Mouse (Mus musculus) heart, embryonic 16.5 days (tissue): ENCODE measurements around the gene Nrp2. TPM values are rescaled to one million over a fixed set of nuclear protein-coding genes. Genes with fewer than 3 reads are reported as not detected.
A peak's percentile ranks its signal among the peaks of the same experiment; 100 is the strongest.

Experiments
- ATAC-seq: fragments of 200-750 bp; cut with Nextera tagmentation; replicated peaks from 2 replicates; pipeline ENCODE4 v1.8.0; 2017; ENCODE audit warnings: moderate number of reproducible peaks; ENCODE audit not compliant: insufficient read depth, low FRiP score; ENCODE audit errors: extremely low read depth
- H3K27ac ChIP-seq: fragments of 300-500 bp; sonication (generic); 2 replicates; pipeline ENCODE4 v1.5.1; 2014; ENCODE audit warnings: mild to moderate bottlenecking, low read length, control low read depth, moderate library complexity
- H3K27me3 ChIP-seq: fragments of 300-500 bp; sonication (generic); 2 replicates; pipeline ENCODE4 v1.6.1; 2014; ENCODE audit warnings: low read length, mixed read lengths; ENCODE audit not compliant: control insufficient read depth, insufficient read depth
- H3K36me3 ChIP-seq: fragments of 300-500 bp; sonication (generic); 2 replicates; pipeline ENCODE4 v1.6.1; 2014; ENCODE audit not compliant: control insufficient read depth, insufficient read depth
- H3K4me1 ChIP-seq: fragments of 300-500 bp; sonication (generic); 2 replicates; pipeline ENCODE4 v1.6.1; 2014; ENCODE audit warnings: low read length, mixed read lengths; ENCODE audit not compliant: control insufficient read depth, insufficient read depth
- H3K4me2 ChIP-seq: fragments of 300-500 bp; sonication (generic); 2 replicates; pipeline ENCODE4 v1.6.1; 2014; ENCODE audit warnings: low read depth, mild to moderate bottlenecking, control low read depth, low read length
- H3K4me3 ChIP-seq: fragments of 300-500 bp; sonication (generic); 2 replicates; pipeline ENCODE4 v1.5.1; 2014; ENCODE audit warnings: mild to moderate bottlenecking, control low read depth, low read length
- H3K9ac ChIP-seq: fragments of 300-500 bp; sonication (generic); 2 replicates; pipeline ENCODE4 v1.6.1; 2014; ENCODE audit warnings: low read length, control low read depth
- H3K9me3 ChIP-seq: fragments of 300-500 bp; sonication (generic); replicated peaks from 2 replicates; pipeline ENCODE4 v1.6.1; 2016; ENCODE audit warnings: low read length; ENCODE audit not compliant: control insufficient read depth
- WGBS: fragments of 180-500 bp; shearing (Covaris S2); extraction: QIAGEN DNeasy Blood & Tissue Kit; methylation state at CpG from one replicate; pipeline ENCODE4 v1.1.7; 2014; 5-methylcytosine and 5-hydroxymethylcytosine counted together
- polyA plus RNA-seq: library from polyadenylated mRNA; unstranded; fragments of >200 nt; fragmentation: Nextera tagmentation; extraction: Ambion mirVana; gene quantifications from 2 replicates; pipeline ENCODE4 v1.2.1, GENCODE M21; 2015

The Nrp2 gene
- 6.9 and 8.5 TPM in 2 replicates for polyA plus RNA-seq

DNA sequence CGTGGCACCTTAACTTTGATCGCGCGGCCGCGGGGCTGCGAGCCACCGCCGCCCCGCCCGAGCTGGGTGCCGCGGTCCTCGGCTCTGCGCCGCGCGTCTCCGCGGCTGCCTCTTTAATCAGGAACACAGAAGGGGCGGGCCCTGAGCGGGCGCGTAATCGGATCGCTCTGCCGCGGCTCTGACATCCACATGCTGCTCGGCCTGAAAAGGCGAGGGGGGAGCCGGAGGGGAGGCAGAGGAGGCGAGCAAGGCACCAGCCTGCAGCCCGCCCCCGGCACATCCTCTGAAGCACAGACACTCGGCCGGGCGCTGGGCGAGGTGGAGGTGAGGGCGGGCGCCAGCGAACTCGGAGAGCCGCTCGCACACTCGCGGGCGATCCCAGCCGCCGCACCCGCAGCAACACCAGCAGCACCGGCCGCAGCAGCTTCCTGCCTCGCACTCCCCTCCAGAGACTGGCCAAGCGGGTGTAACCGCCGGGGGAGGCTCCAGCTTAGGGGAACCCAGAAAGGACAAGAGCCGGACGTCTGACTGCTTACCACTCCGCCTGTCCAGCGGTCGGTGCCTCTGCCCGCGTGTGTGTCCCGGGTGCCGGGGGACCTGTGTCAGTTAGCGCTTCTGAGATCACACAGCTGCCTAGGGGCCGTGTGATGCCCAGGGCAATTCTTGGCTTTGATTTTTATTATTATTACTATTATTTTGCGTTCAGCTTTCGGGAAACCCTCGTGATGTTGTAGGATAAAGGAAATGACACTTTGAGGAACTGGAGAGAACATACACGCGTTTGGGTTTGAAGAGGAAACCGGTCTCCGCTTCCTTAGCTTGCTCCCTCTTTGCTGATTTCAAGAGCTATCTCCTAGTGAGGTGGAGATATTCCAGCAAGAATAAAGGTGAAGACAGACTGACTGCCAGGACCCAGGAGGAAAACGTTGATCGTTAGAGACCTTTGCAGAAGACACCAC is at the start of gene Nrp2:
Gene Nrp2 (plus strand): TSS at position 128 of the 959 bp plus-strand sequence.
- peak within 1 kb of the TSS; percentile 66 for H3K4me3 ChIP-seq
- peaks cover 25% of the 10 kb centered on the region for H3K27me3 ChIP-seq
- H3K9me3 ChIP-seq: no peaks in the 10 kb centered on the region
- peak within 1 kb of the TSS; percentile 100 for H3K4me2 ChIP-seq
- H3K9ac ChIP-seq: peak within 1 kb of the TSS; percentile 67
- H3K4me1 ChIP-seq: peaks cover 11% of the 10 kb centered on the region; the same call in 1 of the 2 replicates
- under 1% methylated on average over 76 of the region's 76 CpGs for WGBS
- H3K36me3 ChIP-seq: no peaks in the 10 kb centered on the region
- H3K27ac ChIP-seq: peak within 1 kb of the TSS; percentile 71
- peak; percentile 80 for ATAC-seq

DNA sequence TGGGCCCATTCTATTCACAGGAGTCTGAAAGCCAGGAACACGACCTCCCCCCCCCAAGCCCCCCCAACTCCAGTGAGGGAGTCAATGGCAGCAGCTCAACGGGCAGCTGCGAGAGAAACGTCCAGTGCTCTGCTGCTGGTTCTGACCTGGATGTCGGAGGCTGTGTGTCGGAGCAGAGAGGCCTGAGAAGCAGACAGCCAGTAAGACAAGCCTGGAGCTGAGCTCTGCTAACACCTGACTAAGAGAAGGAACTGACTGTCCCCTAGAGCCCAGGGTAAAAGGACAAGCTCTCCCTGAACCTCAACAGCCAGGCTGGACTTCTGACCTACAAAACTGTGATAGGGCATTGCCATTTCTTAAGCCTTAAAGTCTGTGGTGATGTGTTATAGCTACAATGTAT is 48.6 kb upstream of the Nrp2 start:
- no peak overlapping the region for H3K4me2 ChIP-seq
- H3K9ac ChIP-seq: no peak overlapping the region
- H3K4me1 ChIP-seq: no peaks in the 10 kb centered on the region
- no peaks in the 10 kb centered on the region for H3K36me3 ChIP-seq
- no peak overlapping the region for H3K4me3 ChIP-seq
- ATAC-seq: no peak
- no peaks in the 10 kb centered on the region for H3K9me3 ChIP-seq
- no peak overlapping the region for H3K27ac ChIP-seq
- WGBS: 70% methylated on average over 6 of the region's 6 CpGs
- no peaks in the 10 kb centered on the region for H3K27me3 ChIP-seq

DNA sequence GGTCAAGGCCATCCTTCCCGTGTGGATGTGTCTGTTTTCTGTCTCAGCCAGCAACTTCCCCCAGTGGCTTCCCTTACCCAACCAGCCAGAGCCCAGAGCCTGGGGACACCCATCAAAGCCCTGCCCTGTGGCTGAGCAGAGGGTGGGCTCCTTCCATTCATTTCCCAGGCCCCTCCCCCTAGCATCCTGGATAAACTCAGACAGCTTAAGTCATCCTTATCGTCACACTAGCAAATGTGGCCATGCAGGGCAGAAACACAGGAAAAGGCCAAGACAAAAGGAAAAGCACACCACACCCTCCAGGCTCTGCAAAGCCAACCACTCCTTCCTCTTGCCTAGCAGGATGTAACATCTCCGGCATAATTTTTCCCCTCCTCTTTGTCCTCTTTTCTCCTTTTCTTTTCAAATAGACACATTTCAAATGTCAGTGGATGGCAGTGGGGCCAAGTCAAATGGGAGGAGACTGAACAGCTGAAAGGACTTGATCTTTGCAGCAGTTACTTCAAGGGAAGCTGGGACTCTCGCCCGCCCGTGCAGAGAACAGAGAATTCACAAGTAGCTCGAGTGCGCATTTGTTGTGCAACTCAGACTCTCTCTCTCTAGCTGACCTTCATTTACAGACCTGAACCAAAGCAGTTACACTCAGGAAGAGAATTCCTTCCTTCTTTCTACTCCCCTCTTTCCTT is 38.0 kb upstream of the Nrp2 start:
- H3K4me1 ChIP-seq: no peaks in the 10 kb centered on the region
- H3K4me2 ChIP-seq: 0 out of 2 replicates have a peak overlapping the region, but pooled peaks have one; percentile 13
- H3K9me3 ChIP-seq: peaks cover 6% of the 10 kb centered on the region; the same call in 1 of the 2 replicates
- WGBS: 34% methylated on average over 8 of the region's 8 CpGs
- peak overlapping the region; percentile 58 for H3K27ac ChIP-seq
- no peak overlapping the region for H3K9ac ChIP-seq
- H3K4me3 ChIP-seq: no peak overlapping the region
- no peaks in the 10 kb centered on the region for H3K27me3 ChIP-seq
- no peaks in the 10 kb centered on the region for H3K36me3 ChIP-seq
- peak; percentile 90 for ATAC-seq

DNA sequence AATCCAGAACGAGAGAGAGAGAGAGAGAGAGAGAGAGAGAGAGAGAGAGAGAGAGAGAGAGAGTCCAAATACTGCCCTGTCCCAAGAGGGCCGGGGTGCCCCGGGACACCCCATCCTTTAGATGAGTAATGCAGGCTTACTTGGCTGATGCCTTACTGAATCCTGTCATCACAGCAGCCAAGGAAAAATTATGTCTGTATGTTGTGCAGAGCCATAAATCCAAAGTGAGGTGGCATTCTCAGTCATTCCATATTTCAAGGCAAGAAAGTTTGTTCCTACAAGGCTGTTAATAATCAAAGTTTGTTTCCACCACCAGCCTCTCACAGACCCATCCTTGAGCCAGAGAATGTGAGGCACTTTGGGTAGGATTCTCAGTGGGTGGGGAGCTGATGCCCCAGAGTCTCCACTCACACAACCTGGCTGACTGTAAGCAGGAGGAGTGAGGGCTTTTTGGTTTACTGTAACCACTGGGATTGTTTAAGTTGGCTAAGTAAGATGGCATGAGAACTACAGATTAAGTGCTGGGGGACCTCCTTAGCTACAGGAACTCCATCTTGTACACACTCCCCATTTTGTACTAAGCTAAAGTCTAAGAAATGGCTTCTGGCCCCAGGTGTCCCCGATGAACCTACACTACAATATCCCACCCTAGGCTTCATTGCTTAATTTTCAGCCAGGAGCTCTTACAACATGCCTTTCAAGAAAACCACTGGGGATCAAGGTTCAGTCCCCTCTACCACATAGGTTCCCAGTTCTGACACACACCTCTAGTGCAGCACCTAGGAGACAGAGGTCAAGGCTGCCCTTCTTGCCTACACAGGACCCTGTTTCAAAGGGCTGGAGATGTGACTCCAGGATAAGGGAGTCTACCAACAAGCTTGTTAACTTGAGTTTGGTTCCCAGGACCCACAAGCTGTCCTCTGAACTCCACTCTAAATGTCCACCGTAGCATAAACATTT is 37.0 kb upstream of the Nrp2 start:
- Histone ChIP-seq H3K4me3 (no peak overlapping the region), H3K4me1 (no peaks in the 10 kb centered on the region), H3K4me2 (0 out of 2 replicates have a peak overlapping the region, but pooled peaks have one; percentile 13), H3K36me3 (no peaks in the 10 kb centered on the region), H3K9ac (no peak overlapping the region), H3K9me3 (peaks cover 6% of the 10 kb centered on the region; the same call in 1 of the 2 replicates), H3K27ac (peak overlapping the region; percentile 38), H3K27me3 (no peaks in the 10 kb centered on the region)
- ATAC-seq: no peak
- 70% methylated on average over 5 of the region's 5 CpGs for WGBS

DNA sequence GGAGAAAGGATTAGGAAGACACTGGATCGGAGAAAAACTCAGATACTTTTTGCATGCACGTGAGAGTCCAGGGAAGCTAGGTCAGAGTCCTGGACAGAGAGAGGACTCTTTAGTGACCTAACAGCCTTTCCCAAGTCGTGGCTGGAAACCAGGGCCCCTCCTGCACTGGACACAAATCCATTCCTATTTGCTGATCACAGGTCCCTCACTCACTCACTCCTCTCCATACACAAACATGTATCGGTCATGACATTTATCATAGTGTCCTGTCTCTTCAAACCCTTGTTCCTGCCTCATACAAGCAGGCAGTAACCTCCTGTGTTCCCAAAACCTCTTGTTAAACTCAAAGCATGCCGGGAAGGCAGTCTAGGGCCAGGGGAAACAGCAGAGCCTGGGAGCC is 36.3 kb upstream of the Nrp2 start:
- H3K27me3 ChIP-seq: no peaks in the 10 kb centered on the region
- no peak overlapping the region for H3K4me2 ChIP-seq
- no peak overlapping the region for H3K27ac ChIP-seq
- ATAC-seq: no peak
- WGBS: 76% methylated on average over 5 of the region's 5 CpGs
- H3K4me3 ChIP-seq: no peak overlapping the region
- H3K9ac ChIP-seq: no peak overlapping the region
- H3K4me1 ChIP-seq: no peaks in the 10 kb centered on the region
- H3K36me3 ChIP-seq: no peaks in the 10 kb centered on the region
- H3K9me3 ChIP-seq: peaks cover 6% of the 10 kb centered on the region; the same call in 1 of the 2 replicates

DNA sequence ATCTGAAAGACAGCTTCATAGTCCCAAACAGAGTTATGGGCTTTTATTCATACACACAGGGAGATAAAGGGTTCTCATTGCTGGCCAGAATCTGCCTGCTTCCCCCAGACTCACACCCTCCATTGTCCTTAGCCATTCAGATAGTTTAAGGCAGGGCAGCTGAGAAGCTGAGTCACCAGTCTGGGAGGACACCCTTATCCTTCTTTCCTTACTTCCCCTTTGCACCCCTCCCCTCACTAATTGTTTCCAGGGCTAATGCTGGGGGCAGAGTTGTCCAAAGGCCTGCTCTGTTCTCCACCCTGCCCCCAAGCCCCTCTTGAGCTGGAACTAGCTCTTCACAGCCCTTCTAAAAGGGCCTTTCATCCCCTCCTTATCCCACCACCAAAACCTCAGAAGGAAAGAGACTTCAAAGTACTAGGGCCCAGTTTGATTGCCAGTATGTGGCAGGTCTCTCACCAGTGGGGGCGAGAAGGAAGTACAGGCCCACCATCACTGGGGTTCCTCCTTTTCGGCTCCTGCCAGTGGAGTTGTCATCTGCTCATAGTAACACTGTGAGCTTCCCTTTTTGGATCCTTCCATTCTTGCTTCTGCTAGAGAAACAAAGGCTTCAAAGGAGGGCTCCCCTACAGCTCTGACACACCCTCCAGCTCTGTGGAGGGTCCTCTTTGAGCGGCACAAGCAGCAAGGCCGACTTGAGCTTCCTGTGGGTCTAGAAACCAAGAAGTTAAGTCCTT is 24.3 kb upstream of the Nrp2 start:
- peaks cover 7% of the 10 kb centered on the region for H3K4me1 ChIP-seq
- no peak overlapping the region for H3K9ac ChIP-seq
- ATAC-seq: 0 out of 2 replicates have a peak, but pooled peaks have one; percentile 41
- no peak overlapping the region for H3K4me2 ChIP-seq
- no peaks in the 10 kb centered on the region for H3K36me3 ChIP-seq
- H3K27ac ChIP-seq: no peak overlapping the region
- WGBS: 53% methylated on average over 4 of the region's 4 CpGs
- H3K27me3 ChIP-seq: no peaks in the 10 kb centered on the region
- H3K4me3 ChIP-seq: no peak overlapping the region
- 0 out of 2 replicates have a peak, but pooled peaks cover 4% of the 10 kb centered on the region for H3K9me3 ChIP-seq

DNA sequence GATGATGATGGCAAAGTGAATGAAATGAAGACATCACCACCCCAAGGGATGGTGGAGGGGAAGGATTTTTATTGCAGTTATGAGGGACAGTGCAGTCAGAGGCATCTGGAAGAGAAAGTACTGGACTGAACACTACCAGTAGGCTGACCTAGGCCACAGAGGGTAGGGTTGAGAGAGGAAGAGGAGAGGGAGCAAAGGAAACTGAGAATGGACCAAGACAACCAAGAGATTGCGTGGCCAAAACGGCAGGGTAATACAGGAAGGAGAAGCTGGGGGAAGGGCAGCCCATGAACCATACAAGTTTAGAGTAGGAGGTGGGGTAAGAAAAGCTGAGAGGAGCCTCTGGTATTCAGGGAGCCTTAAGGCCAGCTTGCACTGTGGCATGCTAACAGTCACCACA is 23.6 kb upstream of the Nrp2 start:
- Histone ChIP-seq H3K4me2 (no peak overlapping the region), H3K9ac (no peak overlapping the region), H3K27me3 (no peaks in the 10 kb centered on the region), H3K4me3 (no peak overlapping the region), H3K36me3 (no peaks in the 10 kb centered on the region), H3K9me3 (0 out of 2 replicates have a peak, but pooled peaks cover 4% of the 10 kb centered on the region), H3K27ac (no peak overlapping the region), H3K4me1 (peaks cover 7% of the 10 kb centered on the region)
- no peak for ATAC-seq
- 78% methylated on average over 2 of the region's 2 CpGs for WGBS
